Mouse (Mus musculus) ES-Bruce4 (cell line): ENCODE results near the gene Lrp8.

Source experiments
- CTCF ChIP-seq: IDR thresholded peaks from one replicate; pipeline ENCODE4 v1.8.1; 2011; ENCODE audit warnings: low read depth, low read length
- EP300 ChIP-seq: IDR thresholded peaks from 2 replicates; pipeline ENCODE4 v1.6.1; 2011; ENCODE audit warnings: low read depth, low read length; ENCODE audit not compliant: insufficient read depth
- POLR2A ChIP-seq: IDR thresholded peaks from one replicate; pipeline ENCODE4 v1.8.1; 2011; ENCODE audit warnings: low read length; ENCODE audit not compliant: insufficient read depth

GRCm38 (mm10) chr4:107844971-107845370 lies 42.9 kb downstream of the Lrp8 start:
- TF ChIP-seq POLR2A = no peak
- TF ChIP-seq CTCF = peak; percentile 81
- no peak for TF ChIP-seq EP300
